Mouse (Mus musculus) c-Kit-positive CD71-negative TER-119-negative erythroid progenitor cells, embryonic 14.5 days (primary cell): ENCODE measurements around the gene Zp3.

Source experiments
- DNase-seq: peaks from one replicate; pipeline ENCODE4 v3.0.0-alpha.2; 2013; ENCODE audit warnings: low read depth

Zp3 gene

GRCm38 (mm10) chr5:136002751-136003151 lies 22.9 kb downstream of the Zp3 start:
- DNase-seq: no peak

GRCm38 (mm10) chr5:136004537-136004936 lies 24.6 kb downstream of the Zp3 start:
- DNase-seq: no peak

DNA sequence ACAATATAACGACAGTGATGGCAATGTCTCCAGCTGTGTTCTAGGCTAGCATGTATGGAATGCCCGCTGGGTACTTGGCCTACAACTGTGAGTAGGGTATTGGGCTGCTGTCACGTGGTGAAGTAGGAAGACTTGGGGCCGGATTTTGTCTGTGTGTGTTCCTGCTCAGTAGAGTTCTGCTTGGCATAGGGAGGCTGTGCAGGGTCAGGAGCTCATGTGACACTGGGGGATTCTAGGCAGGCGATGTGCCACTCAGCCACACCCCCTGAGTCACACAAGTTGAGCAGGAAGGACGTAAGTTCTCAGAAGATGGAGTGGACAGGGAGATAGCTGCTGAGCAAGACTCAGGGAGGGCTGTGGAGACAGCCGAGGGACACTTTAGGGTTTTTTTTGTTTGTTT lies 27.8 kb downstream of the Zp3 start:
- DNase-seq: no peak

DNA sequence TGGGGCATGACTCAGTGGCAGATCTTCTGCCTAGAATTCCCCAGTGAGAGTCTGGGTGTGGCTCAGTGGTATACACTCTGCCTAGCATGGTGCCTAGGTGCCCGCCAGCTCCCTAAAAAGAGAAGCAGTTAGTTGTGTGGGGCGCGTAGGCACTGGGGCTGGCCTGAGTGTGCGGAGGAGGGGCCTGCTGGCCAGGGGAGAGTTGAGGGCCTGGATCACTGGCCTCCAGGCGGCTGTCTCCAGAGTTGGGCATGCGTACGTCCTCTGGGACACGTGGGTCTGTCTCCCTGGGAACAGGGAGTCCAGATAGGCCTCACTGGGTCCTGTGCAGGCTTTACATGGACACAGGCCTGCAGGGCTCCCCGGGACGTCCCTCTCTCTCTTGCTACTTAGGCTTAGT lies 35.0 kb downstream of the Zp3 start:
- DNase-seq: no peak

GRCm38 (mm10) chr5:136015586-136015985 lies 35.7 kb downstream of the Zp3 start:
- no peak for DNase-seq

GRCm38 (mm10) chr5:136016014-136016876 lies 36.3 kb downstream of the Zp3 start:
- DNase-seq: no peak

DNA sequence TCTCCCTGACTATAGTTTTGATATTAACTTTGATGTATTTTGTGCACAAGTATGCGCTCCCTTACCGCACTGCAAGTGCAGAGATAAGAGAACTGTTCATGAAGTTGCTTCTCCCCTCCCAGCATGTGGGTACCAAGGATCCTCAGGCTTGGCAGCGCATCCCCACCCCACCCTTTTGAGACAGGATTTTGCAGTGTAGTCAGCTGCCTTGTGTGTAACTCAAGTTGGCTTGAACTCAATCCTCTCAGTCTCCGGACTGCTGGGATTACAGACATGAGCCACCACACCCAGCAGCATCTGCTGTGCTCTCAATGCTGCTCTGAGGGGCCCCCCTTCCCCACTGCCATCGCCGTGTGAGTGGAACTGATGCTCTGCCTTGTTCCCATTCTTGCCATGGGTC lies 37.4 kb downstream of the Zp3 start:
- no peak for DNase-seq

- no peak for DNase-seq
Observed at GRCm38 (mm10) chr5:136018726-136019125, 38.8 kb downstream of the Zp3 start.

GRCm38 (mm10) chr5:136019907-136020306 lies 40.0 kb downstream of the Zp3 start:
- DNase-seq: no peak

DNA sequence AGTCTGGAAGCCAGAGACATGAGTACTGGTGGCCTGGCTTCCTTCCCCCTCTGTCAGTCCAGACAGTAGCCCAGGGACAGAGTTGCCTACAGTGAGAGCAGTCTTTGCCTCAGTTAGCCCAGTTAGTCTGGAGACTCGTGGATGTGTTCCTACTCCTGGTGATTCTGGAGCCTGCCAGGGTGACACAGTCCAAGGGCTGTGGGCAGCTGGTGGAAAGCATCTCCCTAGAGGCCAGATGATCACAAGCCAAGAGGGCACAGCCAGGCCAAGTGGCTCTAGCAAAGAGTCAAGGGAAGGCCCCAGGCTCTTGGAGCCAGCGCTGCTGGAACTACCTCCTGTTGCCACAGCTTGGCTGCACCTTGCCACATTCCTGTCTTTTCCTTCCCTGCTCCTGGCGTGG lies 45.8 kb downstream of the Zp3 start:
- DNase-seq: no peak

GRCm38 (mm10) chr5:136026859-136027258 lies 47.0 kb downstream of the Zp3 start:
- no peak for DNase-seq

- DNase-seq: no peak
Observed at GRCm38 (mm10) chr5:136027612-136028311, 47.9 kb downstream of the Zp3 start.

GRCm38 (mm10) chr5:136034868-136035267 lies 55.0 kb downstream of the Zp3 start:
- DNase-seq: no peak

DNA sequence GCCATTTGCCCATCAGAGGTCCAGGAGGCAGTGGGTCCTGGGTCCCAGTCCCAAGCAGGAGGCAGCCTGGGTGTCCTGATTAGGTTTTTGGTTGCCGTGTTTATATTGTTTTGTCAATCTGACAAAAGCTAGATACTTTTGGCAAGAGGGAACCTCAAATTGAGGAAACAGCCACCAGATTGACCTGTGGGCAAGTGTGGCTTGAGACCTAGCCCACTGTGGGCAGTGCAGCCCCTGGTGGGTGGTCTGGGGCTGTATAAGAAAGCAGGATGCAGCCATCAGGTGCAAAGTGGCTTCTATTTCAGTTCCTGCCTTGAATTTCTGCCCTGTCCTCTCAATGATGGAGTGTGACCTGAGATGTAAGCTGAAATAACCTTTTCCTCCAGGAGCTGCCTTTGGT lies 55.4 kb downstream of the Zp3 start:
- no peak for DNase-seq

GRCm38 (mm10) chr5:136036667-136037066 lies 56.8 kb downstream of the Zp3 start:
- DNase-seq: no peak
